In the genomic region with DNA sequence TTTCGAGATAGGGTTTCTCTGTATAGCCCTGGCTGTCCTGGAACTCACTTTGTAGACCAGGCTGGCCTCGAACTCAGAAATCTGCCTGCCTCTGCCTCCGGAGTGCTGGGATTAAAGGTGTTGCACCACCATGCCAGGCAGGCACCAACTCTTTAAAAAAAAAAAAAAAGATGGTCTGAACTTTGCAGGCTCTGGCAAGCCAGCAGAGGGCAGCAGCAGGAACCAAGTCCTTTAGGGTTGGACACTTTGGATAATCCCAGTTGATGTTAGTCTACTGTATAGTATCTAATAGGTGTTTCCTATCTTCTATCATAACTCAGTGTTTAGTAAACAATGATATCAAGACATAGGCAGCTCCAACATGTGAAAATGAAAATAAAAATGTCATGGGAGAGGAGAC, we compare ENCODE assay signal across 9 mouse cellular contexts. TPM values are rescaled to one million over a fixed set of nuclear protein-coding genes. Genes with fewer than 3 reads are reported as not detected.
DNase-seq lines count a peak whose midpoint lies in the region; ATAC-seq and TF ChIP-seq lines count a peak whose summit lies in the region.
"Had no signal": no experiment of that assay in that cellular context is flagged by ENCODE, and none has a peak within 500 bp of the region (broad histone marks: within the 10 kb centered on the region; RNA-seq: fewer than 3 reads in every experiment).

No protein-coding gene starts in this region.

- ATAC-seq in forebrain, embryonic 12.5 days (ENCODE audit: low FRiP score), result no peak

- H3K9me3 ChIP-seq in forebrain, embryonic 12.5 days, result no peaks in the 10 kb centered on the region

- H3K27ac ChIP-seq in spleen, adult 2 months (ENCODE audit: insufficient read depth, low read length), result no peak overlapping the region
- H3K27ac ChIP-seq in forebrain, embryonic 12.5 days, result no peak overlapping the region

- DNase-seq in embryo, embryonic 10 days (ENCODE audit: low spot score), result peak; percentile 7
- no peak for DNase-seq in embryo, embryonic 9.5 days (ENCODE audit: extremely low spot score)
- peak in 1 of 2 experiments; percentile 6 for DNase-seq in spleen, adult 2 months (ENCODE audit: low read depth in 1 of 2, low spot score in 2 of 2)
- no peak for DNase-seq in spleen, postnatal 4 days (ENCODE audit: low spot score in 2 of 2)
- peak; percentile 34 to 43 for DNase-seq in cerebellum, postnatal 36 days
- peak; percentile 3 for DNase-seq in large intestine, adult 2 months (ENCODE audit: low read depth, low spot score)
- peak; percentile 69 for DNase-seq in testis, postnatal 10 days (ENCODE audit: low spot score)

- no peaks in the 10 kb centered on the region for H3K36me3 ChIP-seq in spleen, adult 2 months (ENCODE audit: control insufficient read depth, insufficient read depth, low read length)
- no peaks in the 10 kb centered on the region for H3K36me3 ChIP-seq in forebrain, embryonic 12.5 days (replicated peaks)

- H3K27me3 ChIP-seq in spleen, adult 2 months (ENCODE audit: control insufficient read depth, insufficient read depth, low read length), result peaks cover 2% of the 10 kb centered on the region; the same call in 1 of the 2 replicates
- H3K27me3 ChIP-seq in forebrain, embryonic 12.5 days, result no peaks in the 10 kb centered on the region

- TF ChIP-seq CTCF in spleen, adult 2 months (IDR thresholded peaks at IDR 0.05; ENCODE audit: extremely low read depth, insufficient read depth, insufficient read length, insufficient replicate concordance), result peak; percentile 23; the same call in 1 of the 2 replicates

- no peak overlapping the region for H3K4me3 ChIP-seq in spleen, adult 2 months (ENCODE audit: extremely low read depth, insufficient read depth, insufficient read length)
- no peak overlapping the region for H3K4me3 ChIP-seq in forebrain, embryonic 12.5 days (replicated peaks)

- TF ChIP-seq POLR2A in spleen, adult 2 months (IDR thresholded peaks at IDR 0.05; ENCODE audit: low read depth, low read length), result no peak

- H3K9ac ChIP-seq in forebrain, embryonic 12.5 days, result no peak overlapping the region

- WGBS in spleen, adult 2 months, result 64% methylated on average over 3 of the region's 3 CpGs
- WGBS in large intestine, adult 2 months, result 73% methylated on average over 3 of the region's 3 CpGs
- WGBS in forebrain, embryonic 12.5 days, result 83% methylated on average over 2 of the region's 3 CpGs

- H3K4me2 ChIP-seq in forebrain, embryonic 12.5 days, result no peak overlapping the region

- H3K4me1 ChIP-seq in spleen, adult 2 months (ENCODE audit: control insufficient read depth, insufficient read depth, insufficient read length), result no peaks in the 10 kb centered on the region
- no peaks in the 10 kb centered on the region for H3K4me1 ChIP-seq in forebrain, embryonic 12.5 days

RNA-seq across cellular contexts. Expression of gene Keg1, which starts 26.7 kb away (rescaled TPM):
- polyA plus RNA-seq in spleen, adult 2 months (2012; rRNA removed), result 0.30 TPM in 1 of 2 replicates, not detected in the other
- not detected in 2 replicates for polyA plus RNA-seq in large intestine, adult 2 months (2012; rRNA removed)
- polyA plus RNA-seq in forebrain, embryonic 12.5 days (2016; fragmentation: Nextera tagmentation; extraction: Ambion mirVana), result not detected in 2 replicates
- polyA plus RNA-seq: lung, embryonic 16.5 days had no signal

RNA-seq across cellular contexts. Expression of gene Cntf, which starts 43.1 kb away (rescaled TPM):
- 0.40 and 0.82 TPM in 2 replicates for polyA plus RNA-seq in spleen, adult 2 months (2012; rRNA removed)
- 2.0 TPM in 2 replicates for polyA plus RNA-seq in large intestine, adult 2 months (2012; rRNA removed)
- polyA plus RNA-seq in forebrain, embryonic 12.5 days (2016; fragmentation: Nextera tagmentation; extraction: Ambion mirVana), result 1.8 and 2.2 TPM in 2 replicates

RNA-seq across cellular contexts. Expression of gene Olfr1443, which starts 44.4 kb away (rescaled TPM):
- polyA plus RNA-seq in spleen, adult 2 months (2012; rRNA removed), result not detected in 2 replicates
- not detected in 2 replicates for polyA plus RNA-seq in large intestine, adult 2 months (2012; rRNA removed)
- not detected in 2 replicates for polyA plus RNA-seq in forebrain, embryonic 12.5 days (2016; fragmentation: Nextera tagmentation; extraction: Ambion mirVana)
- polyA plus RNA-seq: lung, embryonic 16.5 days had no signal

RNA-seq across cellular contexts. Expression of gene Olfr1442, which starts 52.1 kb away (rescaled TPM):
- polyA plus RNA-seq in spleen, adult 2 months (2012; rRNA removed), result not detected in 2 replicates
- polyA plus RNA-seq in large intestine, adult 2 months (2012; rRNA removed), result not detected in 2 replicates
- polyA plus RNA-seq in forebrain, embryonic 12.5 days (2016; fragmentation: Nextera tagmentation; extraction: Ambion mirVana), result not detected in 2 replicates
- polyA plus RNA-seq: lung, embryonic 16.5 days had no signal

Comparison
In these comparisons a context has a peak if more than half of its experiments do, and no peak if none do; other contexts are left out.
1. DNase-seq: peak in embryo, embryonic 10 days (single experiment), cerebellum, postnatal 36 days (2 of 2), large intestine, adult 2 months (single experiment) and testis, postnatal 10 days (single experiment); none in embryo, embryonic 9.5 days (single experiment) and spleen, postnatal 4 days (0 of 2).